Mouse (Mus musculus) right cerebral cortex, postnatal 4 days (tissue): ENCODE measurements around the gene Tpm1.

Source experiments
- DNase-seq: peaks from one replicate; pipeline ENCODE4 v3.0.0-alpha.2; 2022

The Tpm1 gene

GRCm38 (mm10) chr9:67045966-67046602 lies 3.1 kb downstream of the Tpm1 start:
- DNase-seq = no peak

GRCm38 (mm10) chr9:67045306-67045675 lies 3.9 kb downstream of the Tpm1 start:
- no peak for DNase-seq

GRCm38 (mm10) chr9:67044551-67045305 lies 4.5 kb downstream of the Tpm1 start:
- peak; percentile 53 for DNase-seq

GRCm38 (mm10) chr9:67043231-67044199 lies 5.7 kb downstream of the Tpm1 start:
- DNase-seq = peak; percentile 100

- DNase-seq = no peak
Measured at GRCm38 (mm10) chr9:67042813-67043207, 6.4 kb downstream of the Tpm1 start.

DNA sequence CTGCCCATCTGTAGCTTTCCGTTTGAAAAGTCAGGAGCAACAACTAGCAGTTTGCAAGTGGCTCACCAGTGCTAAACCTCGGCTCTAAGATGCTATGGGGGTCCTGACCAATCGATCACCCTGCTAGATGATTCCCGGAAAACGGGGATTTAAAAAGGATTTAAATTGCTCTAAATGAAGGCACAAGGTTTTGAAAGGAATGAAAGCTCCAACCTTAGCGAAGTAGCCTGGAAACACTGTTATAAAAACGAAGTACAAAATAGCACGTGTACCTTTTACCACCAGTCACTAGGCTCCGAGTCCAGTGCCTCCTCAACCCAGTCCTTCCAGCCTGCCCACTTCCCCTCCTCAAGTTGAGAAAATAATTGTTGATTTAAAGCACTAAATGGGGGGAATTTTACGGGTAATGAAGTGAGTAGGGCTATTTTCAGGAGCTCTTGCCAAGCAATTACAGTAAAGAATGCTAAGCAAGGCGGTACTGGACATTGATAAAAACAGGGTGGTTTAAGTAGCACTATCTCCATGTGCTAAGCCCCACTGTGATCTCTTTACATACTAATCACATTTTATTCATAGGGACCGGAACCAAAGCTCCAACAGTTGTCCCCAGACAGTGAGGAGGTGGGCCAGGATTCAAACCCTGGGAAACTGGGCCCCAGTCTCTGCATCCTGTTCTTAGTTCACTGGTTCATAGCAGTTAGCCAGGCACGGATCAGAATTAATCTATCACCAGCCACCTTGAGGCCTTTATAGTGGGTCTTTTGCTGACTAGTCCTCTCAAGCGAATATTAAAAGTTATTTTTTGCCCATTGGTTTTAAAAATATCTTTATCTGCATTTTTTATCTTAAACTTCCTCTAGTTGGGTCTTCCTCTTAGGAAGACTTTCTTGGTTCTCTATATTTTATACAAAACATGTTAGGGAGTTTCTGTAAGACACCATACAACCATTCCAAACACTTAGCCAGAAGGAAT lies 7.1 kb downstream of the Tpm1 start:
- no peak for DNase-seq

DNA sequence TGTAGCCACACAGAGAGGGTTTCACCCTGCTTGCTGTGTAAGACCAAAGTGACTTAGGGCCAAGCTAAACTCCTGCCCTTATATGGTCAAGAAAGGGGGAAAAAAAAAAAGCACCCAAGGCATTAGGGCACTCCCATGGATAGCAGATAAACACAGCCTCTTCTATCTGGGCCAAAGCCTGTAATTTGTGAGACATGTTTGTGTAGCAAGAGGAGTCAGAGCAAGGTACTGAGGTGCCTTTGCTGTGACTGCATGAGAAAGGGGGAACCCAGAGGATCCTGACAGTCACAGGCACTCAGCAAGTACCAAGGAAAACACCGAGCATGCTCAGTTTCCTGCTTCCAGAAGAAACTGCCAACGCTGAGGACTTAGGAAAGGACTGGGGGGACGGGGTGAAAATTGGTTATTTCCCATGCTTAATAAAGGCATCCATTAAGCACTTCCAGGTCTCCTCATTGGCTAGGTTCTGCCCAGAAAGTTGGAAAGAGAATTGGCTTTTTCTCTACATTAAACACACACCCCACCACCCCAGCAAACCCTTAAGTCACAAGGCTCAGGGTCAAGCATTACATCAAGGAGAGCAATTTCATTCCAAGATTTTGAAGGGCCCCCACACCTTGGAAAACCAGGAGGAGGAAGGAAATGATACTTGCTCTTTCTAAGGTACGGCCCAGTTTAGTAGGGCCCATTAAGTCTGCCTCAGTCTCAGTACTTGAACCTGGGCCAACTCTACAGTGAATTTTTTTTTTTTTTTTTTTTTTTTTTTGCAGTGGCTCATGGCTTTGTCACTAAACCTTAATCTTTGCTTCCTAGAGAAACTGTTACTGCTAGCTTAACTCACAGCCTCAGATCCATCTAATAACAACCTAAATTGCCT lies 8.0 kb downstream of the Tpm1 start:
- no peak for DNase-seq

DNA sequence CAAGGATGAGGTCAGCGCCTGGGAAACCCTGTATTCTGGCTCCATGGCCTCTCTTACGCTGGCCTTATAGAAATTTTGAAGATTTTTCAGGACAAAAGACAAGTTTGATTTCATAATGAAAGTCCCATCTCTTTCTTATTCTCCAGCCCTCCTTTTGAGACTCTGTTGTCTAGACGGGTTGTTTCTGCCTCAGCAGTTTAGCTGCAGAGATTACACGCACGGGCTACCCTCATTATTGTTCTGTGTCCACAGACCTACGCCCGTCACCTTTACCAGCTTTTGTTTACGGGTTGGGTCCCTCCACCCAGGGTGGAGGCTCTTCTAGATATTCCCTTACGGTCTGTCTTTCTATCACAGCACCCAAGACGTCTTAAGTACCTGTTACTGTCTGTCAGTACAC lies 9.3 kb downstream of the Tpm1 start:
- no peak for DNase-seq

GRCm38 (mm10) chr9:67038686-67039085 lies 10.5 kb downstream of the Tpm1 start:
- DNase-seq = no peak

DNA sequence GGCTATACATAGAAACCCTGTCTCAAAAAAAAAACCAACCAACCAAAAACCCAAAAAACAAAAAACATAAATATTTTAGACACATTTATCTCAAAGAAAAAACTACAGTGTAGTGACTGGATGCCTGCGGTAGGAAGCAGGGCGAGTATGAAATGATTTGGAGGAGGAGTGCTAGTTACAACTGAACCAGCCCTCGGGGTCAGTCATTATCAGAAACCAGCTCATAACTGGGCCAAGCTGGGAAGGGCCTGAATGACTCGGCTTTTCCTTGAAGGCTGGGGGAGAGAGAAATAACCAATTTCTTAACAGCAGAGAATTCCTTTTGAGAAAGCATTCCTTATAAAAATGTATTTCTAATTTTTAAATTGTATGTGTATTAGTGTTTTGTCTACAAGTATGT lies 11.5 kb downstream of the Tpm1 start:
- no peak for DNase-seq

DNA sequence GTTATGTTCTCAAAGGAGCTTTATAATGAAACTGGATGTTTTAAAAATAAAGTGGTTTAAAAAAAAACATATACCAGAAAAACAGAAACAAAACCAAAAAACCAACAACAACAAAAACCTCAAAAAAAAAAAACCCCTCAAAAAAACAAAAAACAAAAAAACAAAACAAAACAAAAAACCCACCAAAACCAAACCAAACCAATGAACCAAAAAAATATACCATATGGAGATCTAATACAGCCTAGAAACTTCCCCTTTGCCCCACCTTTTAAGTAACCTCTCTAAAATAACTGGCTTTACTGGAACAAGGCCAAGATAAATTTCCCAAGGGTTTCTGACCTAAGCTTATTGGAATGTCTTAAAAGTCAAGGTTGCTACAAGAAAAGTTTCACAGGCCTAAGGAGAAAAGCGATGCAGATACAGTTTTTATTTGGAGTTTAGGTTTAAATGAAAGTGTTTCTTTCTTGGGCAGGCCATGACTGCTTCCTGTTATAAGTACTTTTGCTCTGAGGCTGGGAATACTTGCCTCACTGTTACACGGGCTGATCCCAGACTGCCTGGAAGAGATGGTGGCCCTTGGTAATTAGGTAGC lies 12.6 kb downstream of the Tpm1 start:
- DNase-seq = no peak

GRCm38 (mm10) chr9:67035957-67036451 lies 13.2 kb downstream of the Tpm1 start:
- peak; percentile 29 for DNase-seq

- no peak for DNase-seq
Measured at GRCm38 (mm10) chr9:67034677-67035076, 14.5 kb downstream of the Tpm1 start.

DNA sequence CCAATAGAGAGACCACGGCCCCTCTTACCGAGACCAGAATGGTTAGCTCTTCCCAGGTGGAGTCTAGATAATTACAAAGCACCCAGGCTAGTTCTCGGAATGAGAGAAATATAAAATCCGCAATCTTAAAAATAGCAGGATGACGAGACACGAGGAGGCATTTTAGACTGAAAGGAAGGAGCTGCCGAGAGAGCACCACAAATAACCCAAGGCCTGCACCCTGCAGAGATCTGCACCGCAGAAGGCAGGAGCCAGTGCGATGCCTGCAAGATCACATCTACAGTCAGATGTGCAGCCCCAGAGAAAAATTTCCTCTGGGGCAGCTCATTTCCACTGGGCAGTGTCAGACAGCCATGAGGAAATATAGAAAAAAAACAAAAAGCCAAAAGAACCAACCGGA lies 16.2 kb downstream of the Tpm1 start:
- no peak for DNase-seq

DNA sequence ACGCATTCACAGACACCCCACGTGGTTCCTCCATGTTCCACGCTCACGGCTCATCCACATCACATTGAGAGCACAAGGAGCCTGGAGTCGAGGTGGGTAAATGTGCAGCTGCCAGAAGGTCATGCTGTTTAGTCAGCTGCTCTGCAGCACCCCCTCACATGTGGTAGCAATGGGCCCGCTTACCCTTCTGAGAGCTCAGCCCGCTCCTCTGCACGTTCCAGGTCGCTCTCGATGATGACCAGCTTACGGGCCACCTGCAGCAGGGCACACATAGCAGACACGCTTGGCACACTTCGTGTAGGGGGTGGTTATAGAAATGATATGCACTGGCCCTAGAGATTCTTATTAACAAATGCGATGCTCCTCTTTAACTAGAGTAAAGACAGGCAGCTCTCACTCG lies 16.6 kb downstream of the Tpm1 start:
- no peak for DNase-seq

- no peak for DNase-seq
Measured at GRCm38 (mm10) chr9:67029518-67029917, 19.7 kb downstream of the Tpm1 start.

- DNase-seq = no peak
Measured at GRCm38 (mm10) chr9:67028929-67029328, 20.3 kb downstream of the Tpm1 start.

GRCm38 (mm10) chr9:67028133-67028724 lies 21.0 kb downstream of the Tpm1 start:
- DNase-seq = no peak

- DNase-seq = no peak
Measured at GRCm38 (mm10) chr9:67026890-67027289, 22.3 kb downstream of the Tpm1 start.

- DNase-seq = no peak
Measured at GRCm38 (mm10) chr9:67026061-67026460, 23.1 kb downstream of the Tpm1 start.
